Mouse (Mus musculus) C2C12 (cell line): ENCODE measurements around the gene Kat14.

Experiments used
- CTCF ChIP-seq: IDR thresholded peaks from one replicate; pipeline ENCODE4 v1.5.1; 2011; ENCODE audit not compliant: control insufficient read depth, insufficient read depth, insufficient read length
- MYOD1 ChIP-seq: IDR thresholded peaks from one replicate; pipeline ENCODE4 v1.6.1; 2011; ENCODE audit warnings: low read depth; ENCODE audit not compliant: control insufficient read depth, insufficient read length

DNA sequence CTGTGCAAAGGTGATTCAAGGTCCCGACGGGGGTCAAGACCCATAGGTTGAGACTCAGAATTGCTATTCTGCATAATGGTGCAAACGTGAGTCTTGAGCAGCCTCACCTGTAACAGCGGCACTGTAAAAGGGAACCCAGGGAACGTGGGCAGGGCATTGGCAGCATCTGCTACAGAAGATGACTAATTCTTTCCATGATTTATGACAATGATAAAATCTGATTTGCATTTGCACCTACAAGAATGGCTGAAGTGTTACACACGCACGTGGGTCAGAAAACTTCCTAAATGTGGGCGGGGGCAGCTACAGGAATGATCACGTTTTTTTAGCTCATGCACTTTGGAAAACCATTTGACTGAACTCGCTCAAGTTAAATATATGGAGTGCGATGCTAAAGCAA is 15.9 kb upstream of the Kat14 start:
- TF ChIP-seq CTCF (no peak), MYOD1 (no peak)
